Mouse (Mus musculus): Measurements from ENCODE around the gene Mttp.

GRCm38 (mm10) chr3:138095301-138095700 lies 49.5 kb downstream of the Mttp start:
- TF ChIP-seq EP300 (IDR thresholded peaks at IDR 0.05; ENCODE audit: low read depth in 1 of 2, low read length in 2 of 2) (no peak), POLR2A (IDR thresholded peaks at IDR 0.05; ENCODE audit: control insufficient read depth in 1 of 2, insufficient read depth in 1 of 2, low read depth in 1 of 2, low read length in 2 of 2, poor library complexity in 1 of 2) (no peak), CTCF (IDR thresholded peaks at IDR 0.05 in 2 of 3, conservative IDR thresholded peaks at IDR 0.05 in 1 of 3; ENCODE audit: control insufficient read depth in 1 of 3, insufficient read depth in 1 of 3, low read depth in 2 of 3, low read length in 3 of 3, poor library complexity in 1 of 3, severe bottlenecking in 1 of 3) (no peak), MAFK (IDR thresholded peaks at IDR 0.05; ENCODE audit: borderline replicate concordance, low read depth, low read length) (no peak), HCFC1 (IDR thresholded peaks at IDR 0.05; ENCODE audit: low read depth, low read length) (no peak), MEF2A (IDR thresholded peaks at IDR 0.05; ENCODE audit: extremely low read depth, insufficient replicate concordance, low read depth, low read length, poor library complexity, severe bottlenecking) (no peak)

Measured in MEL (cell line).